Mouse (Mus musculus): ENCODE measurements at regions not wholly inside any gene's neighbourhood (a gene's known extent, or its start where the extent isn't known, plus 50 kb on each side); places are given as distances from the start of the nearest gene placed in this dataset.

DNA sequence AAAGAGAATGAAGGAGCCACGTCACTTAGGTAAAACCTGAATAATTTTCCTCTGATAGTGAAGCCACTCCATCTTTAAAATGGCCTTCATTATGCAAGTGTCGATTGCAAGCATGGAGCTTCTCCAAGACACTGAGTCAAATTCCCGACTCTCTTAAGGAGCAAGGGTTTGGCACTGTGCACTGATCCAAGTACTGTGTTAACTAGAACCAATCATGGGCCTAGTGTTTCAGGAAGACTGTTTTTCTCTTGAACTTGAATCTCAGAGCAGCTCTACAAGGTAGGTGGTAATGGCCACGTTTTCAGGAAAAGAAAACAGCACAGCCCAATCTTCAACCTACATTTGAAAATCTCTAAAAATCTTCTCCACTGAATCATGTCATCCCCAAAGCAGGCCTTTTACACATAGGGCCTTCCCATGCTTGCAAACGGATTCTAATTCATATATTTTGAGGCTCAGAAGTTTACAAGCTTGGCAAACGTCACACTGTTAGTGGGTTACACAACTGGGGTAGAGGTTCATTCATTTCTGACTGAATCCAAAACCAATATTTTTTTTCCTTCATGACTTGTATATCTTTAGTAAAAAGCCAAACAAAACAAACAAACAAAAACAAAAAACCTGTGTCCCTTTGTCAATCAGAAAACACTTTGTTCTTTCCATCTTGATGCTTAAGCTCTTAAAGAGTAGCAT lies 342.2 kb upstream of the Zfp462 start:
- no peak for DNase-seq (ENCODE audit: low spot score in 2 of 2)

DNA sequence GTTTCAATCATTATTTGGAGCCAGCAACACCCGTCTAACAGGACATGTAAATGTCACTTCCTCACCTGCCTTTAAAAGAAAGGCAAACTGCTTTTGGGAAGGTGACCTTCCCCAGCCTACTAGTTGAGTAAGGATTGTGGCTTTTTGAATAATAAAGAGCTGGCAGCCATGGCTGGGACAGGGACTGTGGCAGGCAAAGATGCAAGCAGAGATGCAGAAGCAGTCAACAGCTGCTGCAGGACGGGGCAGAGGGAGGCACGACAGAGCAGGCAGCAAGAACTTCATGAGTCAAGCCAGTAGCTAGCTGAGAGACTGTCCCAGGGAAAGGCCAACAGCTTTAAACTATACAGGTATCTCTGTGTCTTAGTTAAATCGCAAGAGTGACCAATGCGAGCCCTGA lies 334.7 kb upstream of the Zfp462 start:
- no peak for DNase-seq (ENCODE audit: low spot score in 2 of 2)

DNA sequence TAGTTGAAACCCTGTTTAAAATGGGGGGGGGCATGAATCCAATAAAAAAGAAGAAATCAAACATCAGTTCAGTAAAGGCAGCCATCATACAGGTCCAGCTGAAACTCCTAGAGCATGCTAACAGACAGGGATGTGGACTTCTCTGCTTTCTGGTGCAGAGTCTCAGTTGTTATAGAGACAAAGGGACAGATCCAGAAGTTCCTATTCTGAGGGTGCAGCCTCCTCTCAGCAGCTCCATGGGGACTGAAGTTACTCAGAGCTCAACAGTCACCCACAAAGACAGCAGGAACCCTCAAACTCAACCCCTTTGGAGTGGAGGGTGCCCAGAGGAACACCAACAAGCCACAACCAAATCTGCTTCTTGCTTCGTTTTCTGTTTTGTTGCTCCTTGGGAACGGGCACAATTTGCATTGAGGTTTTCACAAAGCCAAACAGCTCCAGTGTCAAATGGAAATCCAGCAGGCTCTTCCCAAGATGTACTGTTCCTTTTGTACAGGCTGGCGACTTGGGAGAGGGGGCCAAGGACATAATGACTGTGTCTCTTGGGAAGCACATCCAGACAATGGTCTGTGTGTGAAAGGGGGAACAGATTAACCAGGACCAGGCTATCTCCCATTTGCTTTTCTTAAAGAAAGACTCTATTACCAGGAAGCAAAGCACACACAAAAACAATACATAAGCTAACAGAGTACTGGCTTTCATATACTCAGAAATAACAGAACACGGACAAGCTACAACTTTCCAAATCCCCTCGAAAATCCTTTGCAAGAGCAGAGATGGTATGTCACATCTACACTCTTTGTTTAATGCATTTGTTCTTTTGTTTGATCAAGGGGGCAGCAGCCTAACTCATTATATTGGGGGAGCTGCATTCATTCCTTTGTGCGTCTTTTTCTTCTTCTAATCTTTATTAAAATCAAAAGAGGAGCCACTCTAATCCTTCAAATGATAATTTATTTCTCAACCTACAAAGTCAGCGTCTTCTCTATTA lies 332.6 kb upstream of the Zfp462 start:
- no peak for DNase-seq (ENCODE audit: low spot score in 2 of 2)

DNA sequence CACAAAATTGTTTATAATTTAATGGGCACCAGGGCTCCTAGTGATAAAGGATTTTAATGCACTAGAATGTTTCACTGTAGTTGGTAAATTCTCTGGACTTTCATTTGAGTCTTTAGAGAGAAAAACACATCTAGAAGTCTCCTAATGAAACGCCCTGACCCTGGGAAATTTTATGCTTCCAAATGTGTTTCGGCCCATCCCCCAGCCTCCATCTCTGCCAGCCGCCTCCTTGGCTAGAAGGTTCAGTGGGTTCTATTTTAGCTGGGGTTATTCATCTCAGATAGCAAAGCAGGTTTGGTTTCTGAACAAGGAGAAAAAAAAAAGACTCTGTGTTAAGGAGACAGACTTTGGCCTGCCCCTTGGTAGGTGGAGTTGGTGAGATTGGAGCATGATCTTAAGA lies 331.8 kb upstream of the Zfp462 start:
- DNase-seq (ENCODE audit: low spot score in 2 of 2), result no peak

DNA sequence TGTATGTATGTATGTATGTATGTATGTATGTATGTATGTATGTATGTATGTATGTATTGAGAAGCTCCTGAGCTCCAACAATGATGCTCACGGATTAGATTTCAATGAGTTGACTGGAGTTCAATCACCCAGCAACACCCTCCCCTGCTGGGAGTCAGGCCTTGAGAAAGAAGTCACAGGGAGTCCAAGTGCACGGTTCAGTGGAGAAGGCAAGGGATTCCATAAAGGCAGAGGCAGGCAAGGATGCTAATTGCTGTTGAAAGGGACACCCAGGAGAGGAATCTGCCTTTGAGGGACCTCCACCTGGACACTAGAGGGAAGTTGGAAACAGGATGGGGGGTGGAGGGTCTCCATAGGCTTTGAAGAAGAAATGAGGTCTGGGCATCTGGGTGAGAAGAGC lies 331.2 kb upstream of the Zfp462 start:
- DNase-seq (ENCODE audit: low spot score in 2 of 2), result no peak

DNA sequence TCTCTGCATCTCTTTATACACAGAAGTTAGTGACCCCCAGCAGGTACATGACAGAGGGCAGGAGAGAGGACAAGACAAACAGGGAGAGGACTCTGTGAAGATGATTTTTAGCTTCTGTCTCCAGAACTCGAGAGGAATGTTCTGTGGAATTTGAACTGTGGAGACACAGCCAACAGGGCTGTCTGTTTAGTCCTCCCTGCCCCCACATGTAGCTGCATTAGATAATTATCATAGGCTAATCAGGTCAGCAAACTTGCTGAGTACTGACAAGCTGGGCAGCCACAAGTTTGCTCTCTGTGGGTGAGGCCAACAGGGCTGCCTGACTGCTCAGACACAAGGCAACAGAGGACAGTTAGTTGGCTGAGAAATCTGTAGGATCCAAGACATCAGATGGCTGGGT lies 329.0 kb upstream of the Zfp462 start:
- DNase-seq (ENCODE audit: low spot score in 2 of 2), result no peak

DNA sequence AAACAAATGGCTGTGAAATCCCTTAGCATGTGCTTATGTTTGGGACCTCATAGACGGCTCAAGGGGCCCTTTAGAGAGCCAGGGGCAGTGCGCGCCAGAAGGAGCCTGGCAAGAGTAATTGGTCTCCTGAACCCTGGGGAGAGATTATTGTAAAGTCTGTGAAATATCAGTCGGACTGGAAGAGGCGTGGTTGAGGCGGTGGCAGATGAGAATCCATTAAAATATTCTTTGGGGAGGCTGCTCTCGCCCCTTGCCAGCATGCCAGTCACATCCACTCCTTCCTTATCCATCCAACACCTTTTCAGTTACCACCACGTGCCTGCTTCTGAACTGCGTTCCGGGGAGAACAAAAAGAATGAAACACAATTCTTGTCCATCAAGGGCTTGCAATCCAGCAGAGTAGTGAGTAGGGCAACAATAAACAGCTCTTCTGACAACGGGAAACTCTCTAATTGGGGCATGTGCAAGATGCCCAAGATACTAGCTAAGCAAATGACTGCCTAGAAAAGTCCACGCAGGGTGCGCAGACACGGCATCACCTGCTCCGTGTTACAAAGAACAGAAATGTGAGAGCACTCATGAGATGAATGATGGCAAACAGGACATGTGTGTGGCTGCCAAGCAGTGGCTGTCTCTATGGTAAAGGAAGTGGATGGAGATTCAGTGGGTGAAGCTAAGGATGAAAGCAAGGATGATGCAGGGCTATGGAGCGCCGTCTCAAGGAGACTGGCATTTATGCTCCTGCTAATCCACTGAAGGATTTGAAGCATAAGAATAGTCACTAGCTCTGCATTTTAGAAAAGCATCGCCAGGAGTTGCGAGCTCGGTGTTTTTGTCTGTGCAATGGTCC lies 320.6 kb upstream of the Zfp462 start:
- no peak for DNase-seq (ENCODE audit: low spot score in 2 of 2)

DNA sequence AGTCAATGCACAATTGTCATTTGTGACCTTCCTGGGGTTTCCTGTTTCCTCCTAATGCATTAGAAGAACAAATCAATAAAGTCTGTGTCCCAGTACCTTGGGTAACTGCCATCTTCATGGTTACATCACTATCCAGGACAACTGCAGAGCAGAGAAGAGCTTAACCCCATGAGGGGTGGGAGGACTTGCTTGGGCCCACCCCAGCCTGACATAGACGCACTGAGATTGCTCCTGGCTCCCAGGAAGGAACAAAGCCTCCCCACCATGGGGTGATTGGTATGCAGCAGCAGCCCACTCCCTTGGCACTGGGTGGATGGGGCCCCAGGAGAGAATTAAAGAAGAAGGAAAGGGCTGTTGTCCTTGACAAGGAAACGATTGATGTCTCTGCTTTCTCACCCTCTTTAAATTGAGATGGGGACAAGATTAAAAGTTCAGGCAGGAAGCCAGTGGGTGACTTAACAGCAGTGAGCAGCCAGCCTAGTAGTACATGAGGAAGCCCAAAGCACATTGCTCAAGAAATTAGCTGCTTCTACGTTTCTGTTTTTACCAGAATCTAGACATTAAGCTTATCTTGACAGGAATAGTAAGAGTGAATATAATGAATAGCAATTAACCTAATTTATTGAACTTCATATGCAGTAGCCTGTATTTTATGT lies 307.7 kb upstream of the Zfp462 start:
- DNase-seq (ENCODE audit: low spot score in 2 of 2), result no peak

DNA sequence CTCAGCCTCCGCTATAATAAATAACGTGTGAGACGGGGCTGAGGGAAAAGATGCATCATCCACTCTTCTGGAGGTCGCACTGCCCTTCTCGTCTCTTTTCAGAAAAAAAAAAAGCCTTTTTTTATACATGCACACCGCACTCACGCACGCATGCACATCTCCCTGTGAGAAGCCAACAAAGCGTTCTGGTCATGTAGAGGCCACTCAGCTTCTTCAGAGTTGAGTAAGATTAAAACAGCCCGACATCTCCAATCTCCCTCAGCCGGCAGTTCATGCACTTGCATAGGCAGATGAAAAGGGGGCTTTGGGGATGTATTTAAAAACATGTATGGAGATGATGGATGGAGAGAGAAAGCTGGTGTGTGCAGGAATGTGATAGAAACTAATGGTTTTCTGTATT lies 298.8 kb upstream of the Zfp462 start:
- DNase-seq (ENCODE audit: low spot score in 2 of 2), result no peak

DNA sequence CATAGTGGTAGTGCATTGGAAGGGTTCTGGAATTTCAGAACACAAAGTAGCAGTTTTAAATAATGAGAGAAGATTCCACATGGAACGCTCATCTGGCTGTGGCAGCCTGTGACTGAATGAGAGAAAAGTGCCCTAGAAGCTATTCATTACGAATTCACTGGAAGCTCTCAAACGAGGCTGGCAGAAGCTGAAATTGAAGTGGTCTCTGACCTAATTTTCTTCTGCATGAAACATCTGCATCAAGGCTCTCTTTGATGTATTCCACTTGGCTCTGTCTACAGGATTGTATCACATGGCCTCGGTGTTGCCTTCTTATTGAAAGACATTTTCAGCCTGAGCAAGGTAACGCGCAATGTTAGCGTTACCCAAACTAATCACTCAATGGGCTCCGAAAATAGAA lies 298.4 kb upstream of the Zfp462 start:
- DNase-seq (ENCODE audit: low spot score in 2 of 2), result no peak

DNA sequence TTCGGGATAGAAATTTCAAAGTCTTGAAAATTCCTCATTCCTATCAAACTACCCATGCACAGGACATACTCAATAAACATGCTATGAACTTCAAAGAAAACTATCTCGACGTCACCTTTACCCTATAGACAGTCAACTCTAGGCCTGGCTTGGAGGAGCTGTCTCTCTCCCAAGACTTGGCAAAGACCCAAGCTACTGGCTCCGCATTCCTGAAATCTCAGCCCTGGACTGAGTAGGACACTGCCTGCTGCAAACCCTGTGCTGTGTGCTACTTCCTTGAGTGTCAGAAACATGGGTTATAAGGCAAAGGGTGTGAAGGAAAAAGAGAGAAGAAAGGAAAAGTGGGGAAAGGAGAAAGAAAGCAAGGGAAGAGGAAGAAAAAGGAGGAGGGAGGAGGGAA lies 296.6 kb upstream of the Zfp462 start:
- DNase-seq (ENCODE audit: low spot score in 2 of 2), result no peak

DNA sequence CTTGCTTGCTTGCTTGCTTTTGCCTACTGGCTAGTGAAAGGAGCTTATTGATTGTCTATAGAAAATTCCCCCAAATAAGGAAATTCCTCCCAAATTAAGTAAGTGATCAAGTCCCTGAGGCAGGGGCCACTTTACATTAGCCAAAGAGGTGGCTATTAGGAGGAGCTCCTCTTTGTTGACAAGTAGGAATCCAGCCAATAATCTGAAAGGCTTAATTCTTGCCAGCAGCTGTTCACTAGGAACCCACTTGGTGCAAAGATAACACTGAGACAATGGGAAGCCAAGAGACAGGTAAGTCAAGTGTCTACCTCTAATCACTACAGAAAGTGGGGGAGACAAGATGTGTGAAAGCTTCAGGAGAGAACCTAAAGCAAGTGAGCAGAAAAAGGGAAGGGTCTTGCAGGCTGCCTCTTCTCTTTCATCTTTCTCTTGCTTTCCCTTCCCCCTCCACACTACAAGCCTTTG lies 293.2 kb upstream of the Zfp462 start:
- DNase-seq (ENCODE audit: low spot score in 2 of 2), result no peak

DNA sequence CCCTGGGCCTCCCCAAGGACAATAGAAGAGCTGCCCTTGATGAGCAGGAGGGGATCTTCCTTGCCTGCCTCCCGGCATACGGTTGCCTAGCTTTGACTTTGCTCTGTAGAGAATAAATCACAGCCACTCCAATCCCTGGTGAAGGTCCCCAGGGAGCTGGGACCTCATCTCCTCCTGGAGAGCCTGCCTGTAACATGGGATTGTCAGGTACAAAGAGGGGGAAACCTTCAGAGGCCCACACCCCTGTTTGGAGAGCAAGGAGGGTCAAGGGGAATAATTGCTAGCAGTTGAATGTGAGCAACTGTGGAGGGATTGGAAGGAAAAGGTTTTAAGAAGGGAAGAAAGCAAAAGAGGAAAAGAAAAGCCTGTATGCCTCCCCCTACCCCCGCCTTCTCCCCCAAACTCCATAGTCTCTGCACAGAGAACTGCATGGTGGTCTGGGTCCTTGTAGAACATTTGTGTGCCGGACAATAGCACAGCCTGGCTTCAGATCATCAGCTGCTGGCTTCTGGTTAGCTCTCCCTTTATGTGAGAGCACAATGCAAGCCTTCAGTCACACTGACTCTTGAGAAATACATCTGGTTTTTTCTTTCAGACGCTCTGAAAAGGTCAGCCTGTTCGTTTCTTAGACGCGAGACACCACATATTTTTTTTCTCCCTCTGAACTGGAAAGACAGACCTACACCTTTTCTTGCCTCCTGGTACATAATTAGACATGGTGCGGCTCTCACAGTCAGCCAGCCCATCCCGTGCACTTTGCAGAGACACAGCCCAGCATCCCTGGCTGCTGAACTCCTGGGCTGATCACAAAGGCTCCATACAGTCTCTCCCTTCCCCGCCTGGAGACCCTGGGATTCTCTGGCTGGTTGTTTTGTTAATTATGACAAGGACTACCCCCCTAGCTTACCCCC lies 292.5 kb upstream of the Zfp462 start:
- no peak for DNase-seq (ENCODE audit: low spot score in 2 of 2)

DNA sequence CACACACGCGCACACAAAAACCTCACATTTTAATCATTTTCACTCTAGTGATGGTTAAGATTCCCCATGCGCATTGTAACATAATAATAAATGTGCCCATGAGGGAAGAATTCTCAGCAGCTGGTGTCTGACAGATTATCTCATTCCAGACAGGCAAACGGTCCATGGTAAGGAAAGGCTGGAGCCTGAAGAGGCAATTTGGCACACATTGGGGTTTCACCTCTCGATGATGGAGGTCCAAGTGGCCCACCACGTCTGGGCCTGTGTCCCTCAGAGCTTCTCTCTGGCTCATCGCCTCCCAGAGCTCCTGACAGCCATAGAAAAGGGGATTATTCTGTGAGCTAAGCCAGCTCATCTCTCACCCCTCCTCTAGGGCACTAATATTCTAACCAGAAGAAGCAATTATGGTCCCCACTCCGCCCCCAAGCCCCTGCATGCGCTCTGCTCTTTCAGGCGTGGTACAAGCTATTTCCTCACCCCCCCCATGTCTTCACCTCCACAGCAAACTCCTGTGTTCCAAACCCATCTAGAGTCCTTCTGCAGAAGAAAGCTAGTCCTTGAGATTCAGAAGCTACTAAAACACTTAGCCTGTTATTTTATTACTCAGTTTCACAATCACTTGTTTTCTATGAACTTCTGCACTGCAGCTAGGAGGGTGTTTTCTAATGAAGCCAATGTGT lies 291.6 kb upstream of the Zfp462 start:
- no peak for DNase-seq (ENCODE audit: low spot score in 2 of 2)

Data from urinary bladder, postnatal 4 days (tissue).